Mouse (Mus musculus) regulatory T cell (primary cell): Measurements from ENCODE around the gene Dusp23.

Experiments
- in situ Hi-C: fragments of 300-600 bp; cut with MboI, MseI; formaldehyde crosslinking; loops from one replicate; pipeline ENCODE4 v1.15.1; 2025; ENCODE audit warnings: high pct_unique_total_duplicates

Dusp23 gene

DNA sequence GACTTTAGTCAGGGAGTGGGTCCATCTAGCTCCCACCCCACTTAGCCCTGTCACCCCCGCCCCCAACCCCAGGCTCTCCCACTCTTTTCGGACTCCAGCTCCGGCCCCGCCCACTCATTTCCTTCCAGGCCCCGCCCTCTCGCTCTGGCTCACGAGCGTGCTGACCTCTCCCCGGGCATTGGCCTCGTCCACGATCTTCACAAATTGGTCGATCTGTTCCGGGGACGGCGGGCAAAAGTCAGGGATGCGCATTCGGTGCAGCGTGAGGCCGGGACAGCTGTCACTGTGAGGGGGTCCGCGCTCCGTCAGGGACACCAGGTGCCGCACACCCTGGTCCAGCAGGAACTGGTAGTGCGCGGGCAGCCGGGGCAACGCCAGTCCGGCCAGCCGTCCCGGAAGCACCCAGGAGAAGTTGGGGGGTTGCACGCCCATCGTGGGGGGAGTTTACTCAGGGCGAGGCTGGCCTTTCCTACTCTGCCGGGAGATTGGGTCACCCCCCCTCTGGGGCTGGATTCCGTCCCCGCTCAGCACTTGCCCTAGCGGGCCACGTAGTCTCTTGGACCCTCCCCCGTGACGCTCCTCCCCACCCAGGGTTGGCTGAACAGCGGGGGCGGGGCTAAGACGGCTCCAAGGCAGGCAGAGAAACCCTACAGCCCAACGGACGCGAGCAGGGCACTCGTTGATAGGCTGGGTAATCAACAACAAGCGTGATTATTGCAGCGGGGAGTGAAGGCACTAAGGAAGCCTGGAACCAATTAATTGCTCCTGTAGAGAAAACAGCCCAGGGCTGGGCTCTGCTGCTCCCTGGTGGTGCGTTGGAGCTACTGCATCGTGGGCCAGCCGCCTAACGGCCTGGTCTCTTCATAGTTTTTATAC is at the start of gene Dusp23:
Dusp23 (minus strand) TSS at position 512 of the 876 bp plus-strand sequence.
- in situ Hi-C loops: loop anchor here (5.0 to 25.0 kb wide), 3 partner anchors 105 to 755 kb away; no protein-coding TSS in a partner anchor

DNA sequence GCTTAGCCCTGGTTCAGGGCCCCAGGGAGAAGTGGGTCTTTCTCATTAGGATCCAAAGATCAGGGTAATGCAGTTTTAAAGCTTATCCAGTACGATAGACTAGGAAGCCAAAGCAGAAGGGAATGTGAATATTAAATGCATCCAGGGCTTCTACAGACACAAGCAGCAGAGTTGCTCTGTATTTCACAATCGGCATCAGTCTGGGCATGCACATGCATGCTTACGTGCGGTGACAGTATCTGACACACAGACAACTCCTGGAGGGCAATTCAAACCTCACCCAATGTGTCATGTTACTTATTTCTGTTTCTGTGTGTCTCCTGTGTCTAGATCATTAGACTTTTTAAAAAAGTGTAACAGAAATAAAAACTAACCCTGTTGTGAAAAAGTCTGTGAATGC is 48.0 kb upstream of the Dusp23 start:
- in situ Hi-C loops: no loop called here

DNA sequence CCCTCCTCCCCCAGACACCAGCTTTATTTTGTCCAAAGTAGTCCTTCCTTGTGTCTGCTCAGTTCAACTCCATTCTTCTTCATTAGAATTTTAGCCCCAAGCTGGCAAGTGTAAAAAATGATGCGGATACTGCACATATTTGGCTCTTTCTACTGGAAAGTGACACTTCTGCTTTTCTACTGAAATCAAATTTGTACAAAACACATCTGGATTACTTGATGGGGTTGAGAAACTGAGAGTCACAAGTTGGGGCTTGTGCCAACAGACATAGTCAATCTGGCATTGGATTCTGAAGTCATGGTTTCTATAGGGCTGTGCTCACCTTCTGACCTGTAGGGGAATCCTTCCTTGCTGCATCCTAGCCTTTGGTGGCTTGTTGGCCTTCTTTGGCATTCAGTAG is 38.0 kb upstream of the Dusp23 start:
- in situ Hi-C loops: no loop called here

DNA sequence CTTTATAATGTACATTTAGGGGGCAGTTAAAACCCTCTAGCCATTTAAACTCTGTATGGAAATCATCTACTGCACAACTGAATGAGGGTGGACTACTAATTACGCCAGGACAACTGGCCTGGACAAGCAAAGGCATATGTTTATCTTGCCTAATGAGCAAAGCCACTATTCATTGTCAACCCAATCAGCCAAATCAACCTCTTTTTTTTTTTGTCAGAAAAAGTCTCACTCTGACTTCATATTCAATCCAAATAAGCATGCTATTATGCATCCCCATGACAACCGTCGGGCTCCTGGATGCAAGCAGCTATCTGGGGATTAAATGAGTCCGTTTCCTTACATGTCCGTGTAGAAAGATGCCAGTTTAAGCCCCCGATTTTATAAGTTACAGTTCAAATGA is 34.8 kb upstream of the Dusp23 start:
- in situ Hi-C loops: no loop called here

DNA sequence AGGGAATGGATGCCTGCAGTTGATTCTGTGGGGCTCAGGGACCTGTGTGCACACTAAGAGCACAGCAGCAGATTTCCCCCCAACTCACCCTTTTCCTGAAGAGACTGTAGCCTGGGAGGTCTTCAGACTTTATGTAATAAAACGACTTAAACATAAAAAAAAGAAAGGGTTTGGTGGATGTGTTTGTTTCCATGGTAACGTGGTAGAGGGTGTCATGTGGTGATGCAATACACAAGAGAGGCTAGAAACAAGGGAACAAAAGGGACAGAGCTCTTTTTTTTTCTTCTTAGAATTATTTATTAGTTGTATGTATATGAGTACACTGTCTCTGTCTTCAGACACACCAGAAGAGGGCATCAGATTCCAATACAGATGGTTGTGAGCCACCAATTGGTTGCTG is 32.7 kb upstream of the Dusp23 start:
- in situ Hi-C loops: no loop called here

DNA sequence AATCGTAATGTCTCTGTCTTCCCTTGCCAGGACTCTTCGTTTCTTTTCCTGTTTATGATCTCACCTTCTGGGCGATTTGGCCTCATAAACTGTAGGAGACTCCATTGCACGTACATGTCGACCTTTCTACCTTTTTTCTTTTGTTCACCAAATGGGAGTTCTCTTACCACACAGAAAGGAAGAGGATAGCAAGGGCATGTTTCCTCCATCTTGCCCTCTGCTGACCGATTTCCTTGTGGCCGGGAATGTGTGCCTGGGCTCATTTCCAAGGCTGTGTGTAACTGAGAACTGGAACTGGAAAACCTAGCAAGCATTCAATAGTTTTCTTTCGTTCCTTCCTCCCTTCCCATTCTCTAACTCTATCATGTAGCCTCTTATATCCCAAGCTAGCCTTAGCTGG is 26.9 kb upstream of the Dusp23 start:
- in situ Hi-C loops: no loop called here

DNA sequence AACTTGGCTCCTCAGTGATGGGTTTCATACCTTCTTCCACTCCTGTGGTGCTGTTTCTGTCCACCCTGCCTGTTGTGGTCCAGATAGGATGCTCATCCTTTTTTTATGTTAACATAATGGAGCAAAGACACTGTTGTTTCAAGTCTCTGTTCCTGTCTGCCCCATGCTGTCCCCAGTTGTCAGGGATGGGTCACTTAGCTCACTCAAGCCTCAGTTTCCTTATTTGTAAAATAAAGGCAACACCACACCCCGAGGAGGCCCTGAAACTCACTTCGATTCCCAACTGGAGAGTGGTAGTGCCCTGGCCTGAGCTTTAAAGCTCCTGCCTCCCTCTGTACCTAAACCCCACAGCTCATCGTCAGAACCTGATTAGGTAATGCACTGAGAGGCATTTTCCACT is 24.5 kb upstream of the Dusp23 start:
- in situ Hi-C loops: no loop called here

DNA sequence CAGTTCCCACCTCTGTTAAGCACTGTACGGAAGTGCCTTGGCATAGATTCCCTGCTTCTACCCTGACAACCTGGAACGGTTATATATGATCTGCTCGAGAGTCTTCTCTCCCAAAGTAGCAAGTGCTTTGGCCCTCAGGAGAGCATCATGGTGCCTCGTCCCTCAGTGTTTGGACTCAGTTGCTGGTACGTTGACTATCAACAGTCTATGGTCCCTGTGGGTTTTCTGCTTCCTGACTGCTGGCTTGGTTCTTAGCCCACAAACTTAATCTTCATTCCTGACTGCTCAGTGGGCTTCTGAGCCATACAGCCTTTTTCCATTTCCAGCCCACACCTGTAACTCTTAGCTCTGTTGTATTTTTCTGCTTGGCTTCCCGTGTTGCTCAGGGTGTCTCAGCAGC is 21.1 kb upstream of the Dusp23 start:
- in situ Hi-C loops: no loop called here

DNA sequence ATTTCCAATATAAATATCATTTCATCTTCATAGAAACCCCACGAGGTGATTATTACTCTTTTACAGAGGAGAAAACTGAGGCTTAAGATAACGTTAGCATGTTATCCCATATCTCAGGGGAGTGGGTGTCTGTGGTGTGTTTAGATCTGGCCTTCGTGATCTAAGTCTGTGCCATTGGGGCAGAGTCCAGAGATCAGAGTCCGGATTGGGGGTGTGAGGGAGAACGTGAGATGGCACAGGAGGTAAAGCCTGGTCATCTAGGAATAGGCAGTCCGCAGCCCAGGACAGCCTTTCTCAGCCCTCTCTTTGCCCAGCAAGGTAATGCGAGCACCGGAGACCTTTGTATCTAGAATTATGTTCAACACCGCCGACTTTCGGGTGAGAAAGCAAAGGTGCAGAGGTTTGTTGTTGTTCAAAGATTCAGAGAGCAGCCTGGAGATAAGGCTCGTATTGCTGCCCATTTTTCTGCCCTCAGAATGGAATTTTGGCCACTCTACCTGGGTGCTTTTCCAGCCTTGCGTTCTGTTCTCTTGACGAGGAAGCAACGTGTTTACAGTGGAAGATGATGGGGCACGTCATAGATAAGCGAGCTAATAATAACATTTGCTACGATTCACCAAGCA is 19.4 kb upstream of the Dusp23 start:
- in situ Hi-C loops: no loop called here

DNA sequence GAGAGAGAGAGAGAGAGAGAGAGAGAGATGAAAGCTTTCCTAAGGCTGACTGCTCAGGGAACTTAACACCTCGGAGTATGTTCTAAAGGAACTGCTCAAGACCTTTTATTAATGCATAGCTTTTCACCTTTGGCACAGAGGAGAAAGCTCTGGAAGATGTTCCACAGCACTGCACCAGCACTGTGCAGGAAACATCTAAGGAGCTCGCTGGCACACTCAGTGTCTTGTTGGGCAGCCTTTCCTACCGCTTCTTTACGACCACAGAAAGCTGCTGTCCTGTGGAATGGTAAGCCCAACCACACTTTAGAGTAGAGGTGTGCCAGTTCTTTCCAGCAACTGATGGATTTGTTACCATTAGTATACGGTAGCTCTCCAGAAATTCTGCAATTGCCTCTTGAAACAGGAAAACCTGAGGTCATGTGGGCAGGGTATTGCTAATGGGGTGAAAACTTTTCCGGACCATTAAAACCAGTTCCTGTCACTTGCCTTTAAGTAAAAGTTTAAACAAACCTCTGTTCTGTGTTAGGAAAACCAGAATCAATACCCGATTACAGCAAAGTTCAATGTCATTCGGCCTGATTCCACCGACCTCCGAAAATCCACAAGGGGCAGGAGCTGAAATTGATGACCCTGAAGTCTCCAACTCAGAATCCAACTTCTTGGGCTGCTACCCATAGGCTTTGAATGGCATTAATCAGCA is 18.7 kb upstream of the Dusp23 start:
- in situ Hi-C loops: no loop called here

DNA sequence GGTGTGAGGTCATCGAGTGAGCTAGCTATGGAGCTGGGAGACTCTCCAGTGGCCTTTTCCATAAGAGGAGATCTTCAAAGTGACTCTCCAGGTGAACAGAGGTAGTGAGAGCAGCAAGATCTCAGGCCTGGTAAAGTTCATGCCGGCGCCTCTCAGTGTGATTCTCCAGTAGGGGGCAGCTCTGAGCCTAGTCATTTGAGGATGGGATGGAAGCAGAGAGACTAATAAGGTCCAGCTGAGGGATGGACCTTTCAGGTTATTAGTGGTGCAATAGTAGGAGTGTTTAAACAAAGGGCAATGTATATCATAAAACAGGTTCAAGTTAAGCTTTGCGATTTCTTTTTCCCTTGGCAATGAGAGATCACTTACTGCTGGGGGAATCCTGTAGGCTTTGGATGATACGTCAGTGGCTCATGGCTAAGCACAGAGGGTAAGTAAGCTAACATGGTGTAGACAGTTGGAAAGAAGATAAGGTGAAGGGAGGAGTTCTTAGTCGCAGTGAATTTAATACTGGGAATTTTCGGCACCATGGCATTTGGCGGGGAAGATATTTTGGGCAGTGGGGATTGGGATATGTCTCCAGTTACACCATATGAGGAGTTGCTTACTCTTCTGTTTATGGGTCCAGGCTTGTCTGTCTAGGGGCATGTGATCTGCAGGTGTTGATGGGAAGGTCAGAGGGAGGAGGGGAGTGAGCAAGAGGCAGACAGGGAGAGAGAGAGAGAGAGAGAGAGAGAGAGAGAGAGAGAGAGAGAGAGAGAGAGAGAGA is 17.9 kb upstream of the Dusp23 start:
- in situ Hi-C loops: no loop called here

DNA sequence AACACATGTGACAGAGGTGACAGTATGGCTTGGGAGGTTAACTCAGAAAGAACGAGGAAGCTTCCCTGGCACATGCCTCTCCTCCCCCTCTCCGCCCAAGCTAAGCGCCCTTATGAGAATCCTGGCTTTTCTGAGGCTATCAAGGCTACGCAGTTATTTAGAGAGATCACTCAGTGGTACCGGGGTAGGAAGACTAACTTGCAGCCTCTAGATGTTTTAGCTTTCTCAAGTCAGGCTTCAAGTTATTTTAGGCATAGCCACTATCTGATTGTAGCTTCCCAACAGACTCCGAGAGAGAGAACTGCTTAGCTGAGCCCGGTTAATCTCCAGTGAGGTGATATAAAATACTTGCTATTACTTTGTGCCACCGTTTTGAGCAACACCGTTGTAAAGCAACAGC is 16.6 kb upstream of the Dusp23 start:
- in situ Hi-C loops: loop anchor here (10.0 to 25.0 kb wide), 2 partner anchors 738 to 1275 kb away; no protein-coding TSS in a partner anchor

DNA sequence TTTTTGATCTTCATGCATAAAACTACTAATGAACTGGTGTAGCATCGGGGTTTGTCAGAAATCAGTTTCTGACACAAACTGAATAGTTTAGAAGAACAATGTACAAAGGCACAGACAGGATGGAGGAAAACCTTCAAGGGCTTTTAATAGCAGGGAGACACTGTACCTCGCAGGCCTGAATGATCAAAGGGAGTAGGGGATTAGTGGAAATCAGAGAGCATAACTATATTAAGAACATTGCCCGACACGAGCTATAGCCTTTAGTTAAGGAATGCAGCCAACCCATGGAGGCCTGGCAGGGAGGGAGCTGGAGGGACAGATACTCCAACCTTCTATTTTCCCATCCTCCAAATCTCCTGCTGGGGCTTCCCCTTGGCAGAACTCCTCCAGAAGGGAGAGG is 14.5 kb upstream of the Dusp23 start:
- in situ Hi-C loops: loop anchor here (10.0 to 25.0 kb wide), 2 partner anchors 740 to 1278 kb away; no protein-coding TSS in a partner anchor

DNA sequence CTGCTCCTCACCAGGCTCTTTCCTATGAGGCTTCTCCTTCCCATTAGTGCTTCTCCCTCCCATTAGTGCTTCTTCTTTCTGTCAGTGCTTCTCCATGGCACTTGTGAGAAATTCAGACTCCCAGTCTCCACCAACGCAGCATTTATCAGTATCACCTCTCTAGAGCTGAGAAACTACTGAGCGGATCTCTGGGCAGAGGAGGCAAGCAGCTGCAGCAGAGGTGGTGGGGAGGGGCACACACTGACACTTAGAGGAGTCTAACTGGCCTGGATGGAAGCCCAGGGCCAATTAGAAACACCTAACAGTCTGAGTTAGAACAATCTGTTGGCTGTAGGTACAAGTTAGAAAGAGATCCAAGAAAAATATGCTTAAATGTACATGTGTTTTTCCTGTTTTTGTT is 6.0 kb upstream of the Dusp23 start:
- in situ Hi-C loops: loop anchor here (25.0 kb wide), 1 partner anchor 749 kb away; no protein-coding TSS in a partner anchor

DNA sequence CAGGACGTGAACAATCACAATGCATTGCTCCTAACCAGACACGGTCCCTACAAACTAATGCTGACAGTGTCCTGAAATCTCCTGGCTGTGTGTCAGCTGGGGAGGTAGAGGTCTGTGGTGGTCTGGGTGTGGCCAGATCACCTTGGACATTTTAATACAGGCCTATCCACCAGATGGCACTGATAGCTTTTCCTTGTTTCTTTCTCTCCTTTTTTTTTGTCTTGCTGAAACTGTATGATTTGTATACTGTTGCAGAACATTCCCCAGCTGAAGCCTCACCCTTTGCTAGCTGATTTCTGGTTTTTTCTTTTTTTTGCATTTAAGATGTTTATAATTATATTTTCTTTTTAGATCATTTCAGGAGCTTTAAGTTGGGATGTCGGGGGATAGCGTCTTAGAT is 5.0 kb upstream of the Dusp23 start:
- in situ Hi-C loops: loop anchor here (25.0 kb wide), 1 partner anchor 750 kb away; no protein-coding TSS in a partner anchor

DNA sequence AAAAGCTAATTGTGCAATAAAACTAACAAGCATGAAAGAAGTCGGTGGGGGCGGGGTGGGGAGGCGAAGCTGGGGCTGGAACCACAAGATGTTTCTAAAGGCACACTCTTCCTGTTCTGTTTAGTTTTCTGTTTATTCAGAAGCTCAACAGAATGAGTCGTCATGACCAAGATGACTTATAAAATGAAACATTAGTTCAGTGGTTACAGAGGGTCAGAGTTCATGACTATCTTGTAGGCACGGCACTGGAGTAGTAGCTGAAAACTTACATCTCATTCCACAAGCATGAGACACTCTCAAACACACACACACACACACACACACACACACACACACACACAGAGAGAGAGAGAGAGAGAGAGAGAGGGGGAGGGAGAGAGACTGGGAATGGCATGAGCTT is 3.5 kb upstream of the Dusp23 start:
- in situ Hi-C loops: loop anchor here (25.0 kb wide), 1 partner anchor 751 kb away; no protein-coding TSS in a partner anchor

DNA sequence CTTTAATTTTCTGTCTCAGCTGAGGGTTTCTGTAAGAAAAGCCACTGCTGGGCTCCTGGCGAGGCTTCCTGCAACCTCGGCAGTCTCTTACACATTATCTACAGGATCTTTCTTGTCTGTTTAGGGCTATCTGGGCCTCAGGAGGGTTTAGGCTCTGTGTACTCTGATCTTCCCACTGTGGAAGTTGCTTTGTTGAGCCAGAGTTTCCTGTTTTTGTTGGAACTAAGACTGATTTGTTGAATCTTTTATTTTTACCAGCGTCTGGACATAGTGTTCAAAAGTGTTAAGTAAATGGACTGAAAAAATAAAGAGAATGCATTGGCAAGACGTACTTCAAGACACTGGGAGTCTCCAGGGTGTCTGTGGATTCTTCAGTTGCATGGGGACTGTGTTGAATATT is 2.5 kb upstream of the Dusp23 start:
- in situ Hi-C loops: loop anchor here (25.0 kb wide), 1 partner anchor 752 kb away; no protein-coding TSS in a partner anchor

DNA sequence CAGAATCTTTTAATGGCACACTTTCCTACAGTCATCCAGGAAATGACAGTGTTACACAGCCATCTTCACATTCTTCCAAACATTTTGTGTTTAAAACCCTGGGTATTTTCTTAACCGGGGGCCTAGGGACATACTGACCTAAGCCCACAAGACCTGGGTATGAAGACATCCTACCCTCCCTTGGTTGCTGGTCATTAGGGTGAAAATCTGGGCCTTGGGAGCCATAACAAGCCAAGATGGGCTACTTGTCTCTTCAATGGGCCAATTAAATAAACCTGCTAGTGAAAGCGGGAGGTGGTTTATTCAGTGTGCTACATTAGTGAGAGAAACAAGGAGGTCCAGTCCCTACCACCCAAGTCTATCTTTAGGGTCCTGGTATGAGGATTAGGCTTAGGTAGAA is 1.4 kb upstream of the Dusp23 start:
- in situ Hi-C loops: loop anchor here (5.0 to 25.0 kb wide), 3 partner anchors 107 to 753 kb away; no protein-coding TSS in a partner anchor

DNA sequence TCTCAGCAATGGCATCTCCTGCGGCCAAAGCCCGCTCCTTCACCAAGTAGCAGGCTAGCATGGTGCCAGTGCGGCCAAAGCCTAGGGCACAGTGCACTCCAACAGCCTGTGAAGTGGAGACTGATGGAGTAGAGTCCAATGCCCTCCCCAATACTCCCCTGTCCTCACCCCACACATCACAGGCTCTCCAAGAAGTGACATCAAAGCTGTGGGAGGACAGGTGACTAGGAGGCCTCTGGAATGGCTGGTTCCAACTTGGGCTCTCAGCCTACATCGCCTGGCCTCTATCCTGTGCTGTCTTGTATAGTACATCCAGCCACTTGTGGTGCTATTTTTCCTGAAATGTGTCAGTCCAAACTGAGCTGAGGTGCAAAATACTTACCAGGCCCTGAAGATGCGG is 1.0 kb downstream of the Dusp23 start:
- in situ Hi-C loops: loop anchor here (5.0 to 25.0 kb wide), 3 partner anchors 104 to 756 kb away; no protein-coding TSS in a partner anchor

DNA sequence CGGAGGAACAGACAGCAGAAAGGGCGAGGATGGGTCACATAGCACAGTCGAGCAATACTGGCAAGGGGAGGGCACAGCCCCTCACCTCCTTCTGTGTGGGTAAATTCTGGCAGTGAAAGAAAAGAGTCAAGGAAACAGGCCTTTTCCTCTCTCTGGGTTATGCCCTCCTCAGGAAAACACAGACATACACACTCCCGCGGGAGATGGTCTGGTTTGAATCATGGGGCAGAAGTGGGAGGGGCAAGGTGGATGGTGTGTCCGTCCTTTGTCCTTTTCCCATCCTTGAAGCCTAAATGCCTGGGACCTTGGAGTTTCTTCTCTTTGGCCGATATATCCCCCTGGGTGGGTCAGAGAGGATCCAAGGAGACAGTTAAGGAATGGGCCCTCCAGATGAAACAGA is 2.9 kb downstream of the Dusp23 start:
- in situ Hi-C loops: loop anchor here (5.0 to 25.0 kb wide), 3 partner anchors 103 to 757 kb away; no protein-coding TSS in a partner anchor

DNA sequence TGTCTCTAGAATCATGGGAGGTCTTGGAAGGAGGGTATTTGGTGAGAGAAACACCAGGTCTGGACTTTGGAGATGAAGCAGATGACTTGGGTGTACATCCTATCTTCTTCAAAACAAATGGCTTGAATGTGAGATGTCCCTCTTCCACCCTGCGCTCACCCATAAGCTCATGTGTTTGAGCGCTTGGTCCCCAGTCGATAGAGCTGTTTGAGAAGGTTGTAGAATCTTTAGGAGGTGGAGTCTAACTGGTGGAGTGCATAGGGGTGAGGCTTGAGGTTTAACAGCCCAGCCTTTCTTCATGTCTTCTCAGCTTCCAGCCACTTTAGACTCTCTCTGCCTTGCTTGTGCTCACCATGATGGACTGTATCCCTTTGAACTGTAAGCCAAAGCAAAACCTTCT is 6.5 kb downstream of the Dusp23 start:
- in situ Hi-C loops: loop anchor here (25.0 kb wide), 1 partner anchor 761 kb away; no protein-coding TSS in a partner anchor
